Mouse (Mus musculus) layer of hippocampus, adult 8-10 months (tissue): ENCODE measurements around the gene Pkmyt1. TPM values are rescaled to one million over a fixed set of nuclear protein-coding genes. Genes with fewer than 3 reads are reported as not detected.

Experiments used
- DNase-seq, 2 experiments: peaks; one replicate each; pipeline ENCODE4 v3.0.0; 2022; ENCODE audit warnings: low spot score in 2 of 2
- total RNA-seq, 4 experiments: library from RNA; stranded (reverse); gene quantifications; 2 replicates each; pipeline ENCODE4 v1.2.4; 2022

Pkmyt1 gene
- total RNA-seq, 4 experiments from 2014 or later = 4.3 to 5.2 (median 4.7) TPM

GRCm38 (mm10) chr17:23721886-23722285, 4.2 kb upstream of the Pkmyt1 start:
- DNase-seq = no peak

DNA sequence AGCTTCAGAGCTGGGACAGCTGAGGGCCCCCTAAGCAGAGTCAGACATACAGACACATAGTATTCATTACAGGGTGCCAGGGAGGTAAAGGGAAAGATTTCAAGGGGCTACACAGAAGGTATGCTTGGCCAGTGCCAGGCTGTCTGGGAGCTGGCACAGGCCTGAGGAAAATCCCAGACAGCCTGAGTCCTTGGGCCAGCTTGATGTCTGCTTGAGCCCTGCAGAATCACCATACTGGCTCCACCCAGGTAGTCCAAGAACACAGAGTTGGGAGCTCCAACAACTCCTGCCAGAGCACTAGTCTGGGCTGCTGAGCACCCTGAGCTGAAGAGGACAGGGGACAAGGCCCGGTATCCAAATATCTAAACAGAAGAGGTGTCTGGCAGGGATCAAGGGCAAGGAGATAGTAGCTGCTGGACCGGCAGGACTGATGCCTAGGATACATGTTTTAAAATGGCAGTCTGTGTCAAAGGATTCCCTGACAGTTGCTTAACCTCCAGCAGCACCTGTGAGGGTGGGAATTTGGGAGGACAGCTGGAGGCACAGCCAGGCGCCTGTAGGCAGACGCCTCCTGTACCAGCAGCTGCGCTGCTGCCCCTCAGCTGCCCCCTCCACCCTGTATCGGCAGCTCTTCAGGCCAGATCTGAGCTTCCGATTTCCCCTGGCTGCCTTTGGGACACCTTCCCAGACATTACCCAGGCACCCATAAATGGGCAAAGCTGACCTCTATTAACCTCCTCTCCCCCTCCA, 3.6 kb upstream of the Pkmyt1 start, which contains the start of gene 1520401A03Rik:
TSS of gene 1520401A03Rik (minus strand) at position 408 of the 750 bp plus-strand sequence.
- DNase-seq = no peak

GRCm38 (mm10) chr17:23725477-23725876, 659 bp upstream of the Pkmyt1 start:
- DNase-seq = no peak

DNA sequence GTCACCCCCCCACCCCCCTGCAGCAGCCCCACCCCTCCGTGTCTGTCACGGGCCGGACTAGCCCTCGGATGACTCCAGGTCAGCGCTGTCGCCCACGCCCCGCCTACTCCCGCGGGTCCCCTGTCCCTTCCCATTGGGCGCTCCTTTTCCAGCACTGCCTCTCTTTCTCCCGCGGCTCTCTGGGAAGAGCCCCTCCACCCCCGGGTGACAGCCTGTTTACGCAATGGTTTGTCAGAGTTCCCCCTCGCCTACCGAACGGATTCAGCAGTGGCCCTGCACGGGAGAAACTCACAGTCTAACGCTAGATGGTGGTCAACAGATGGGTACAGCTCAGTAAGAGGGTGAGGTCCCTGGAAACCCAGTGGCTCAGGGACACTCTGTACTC, 614 bp downstream of the Pkmyt1 start:
- no peak for DNase-seq

GRCm38 (mm10) chr17:23730441-23730840, 4.3 kb downstream of the Pkmyt1 start:
- DNase-seq = no peak

DNA sequence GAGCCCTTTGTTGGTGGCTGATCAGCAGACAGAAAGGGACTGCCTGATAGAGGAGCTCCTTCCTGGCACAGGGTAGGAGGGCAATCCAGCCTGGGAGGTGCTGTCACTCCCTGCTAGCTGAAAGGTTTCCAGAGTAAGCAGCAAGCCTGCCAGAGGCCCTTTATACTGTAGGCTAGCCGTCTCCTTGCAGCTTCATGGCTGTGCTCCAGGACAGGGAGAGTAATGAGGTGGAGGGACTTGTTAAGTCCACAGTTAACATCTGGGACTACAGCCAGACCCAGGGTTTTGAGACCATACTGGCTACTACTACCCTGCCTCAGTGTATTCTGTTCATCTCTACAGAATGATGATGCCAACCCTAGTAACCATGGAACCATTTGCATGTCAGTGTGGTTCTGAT, 8.2 kb downstream of the Pkmyt1 start:
- no peak for DNase-seq

GRCm38 (mm10) chr17:23737493-23738445, 11.6 kb downstream of the Pkmyt1 start:
- DNase-seq = no peak

GRCm38 (mm10) chr17:23738836-23739201, 12.7 kb downstream of the Pkmyt1 start:
- no peak for DNase-seq

DNA sequence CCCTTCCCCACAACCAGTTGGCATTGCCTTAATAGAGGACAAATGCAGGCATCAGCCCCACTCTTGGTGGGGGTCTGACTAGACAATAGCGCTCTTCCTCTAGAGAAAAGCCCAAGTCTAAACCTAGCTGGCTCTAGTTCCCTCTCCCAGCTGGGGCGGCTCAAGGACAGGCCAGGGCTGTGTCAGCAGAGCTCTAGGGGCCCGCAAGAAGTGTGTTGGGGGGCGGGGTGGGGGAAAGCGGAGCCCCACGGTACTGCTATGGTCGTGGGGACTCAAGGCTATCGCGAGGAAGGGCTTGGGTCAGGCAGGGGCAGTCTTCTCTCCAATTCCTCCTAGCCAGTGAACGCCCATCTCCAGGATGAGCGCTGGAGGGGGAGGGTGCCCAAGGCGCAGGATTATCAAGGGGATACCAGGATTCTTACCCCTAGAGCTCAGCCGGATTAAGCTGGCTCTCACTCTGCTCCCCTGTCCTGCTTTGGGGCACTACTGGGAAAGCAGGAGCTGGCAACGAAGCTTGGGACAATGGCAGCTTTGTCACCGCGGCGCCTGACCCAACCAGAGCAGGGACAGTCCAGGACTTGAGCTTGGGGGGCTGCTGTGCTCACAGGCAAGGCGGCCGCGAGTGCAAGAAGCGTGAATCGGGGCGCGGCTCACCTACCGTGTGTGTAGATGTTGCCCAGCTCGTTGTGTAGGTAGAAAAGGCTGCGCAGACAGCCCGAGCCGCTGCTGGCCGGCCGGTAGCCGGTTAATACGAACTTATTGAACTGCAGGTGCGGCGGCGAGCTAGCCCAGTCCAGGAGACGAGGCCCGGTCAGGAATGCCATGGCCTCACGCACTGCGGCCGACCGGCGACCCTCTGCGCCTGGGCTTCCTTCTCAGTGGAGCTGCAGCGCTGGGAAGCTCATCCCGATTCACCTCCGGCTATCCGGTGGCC, 13.3 kb downstream of the Pkmyt1 start:
- DNase-seq = no peak

GRCm38 (mm10) chr17:23740136-23740584, 14.0 kb downstream of the Pkmyt1 start:
- peak; percentile 89 to 91 for DNase-seq

GRCm38 (mm10) chr17:23740598-23741021, 14.5 kb downstream of the Pkmyt1 start, which contains the start of gene Paqr4:
Gene Paqr4, minus strand, starts transcription at chr17:23740867.
- DNase-seq = no peak

DNA sequence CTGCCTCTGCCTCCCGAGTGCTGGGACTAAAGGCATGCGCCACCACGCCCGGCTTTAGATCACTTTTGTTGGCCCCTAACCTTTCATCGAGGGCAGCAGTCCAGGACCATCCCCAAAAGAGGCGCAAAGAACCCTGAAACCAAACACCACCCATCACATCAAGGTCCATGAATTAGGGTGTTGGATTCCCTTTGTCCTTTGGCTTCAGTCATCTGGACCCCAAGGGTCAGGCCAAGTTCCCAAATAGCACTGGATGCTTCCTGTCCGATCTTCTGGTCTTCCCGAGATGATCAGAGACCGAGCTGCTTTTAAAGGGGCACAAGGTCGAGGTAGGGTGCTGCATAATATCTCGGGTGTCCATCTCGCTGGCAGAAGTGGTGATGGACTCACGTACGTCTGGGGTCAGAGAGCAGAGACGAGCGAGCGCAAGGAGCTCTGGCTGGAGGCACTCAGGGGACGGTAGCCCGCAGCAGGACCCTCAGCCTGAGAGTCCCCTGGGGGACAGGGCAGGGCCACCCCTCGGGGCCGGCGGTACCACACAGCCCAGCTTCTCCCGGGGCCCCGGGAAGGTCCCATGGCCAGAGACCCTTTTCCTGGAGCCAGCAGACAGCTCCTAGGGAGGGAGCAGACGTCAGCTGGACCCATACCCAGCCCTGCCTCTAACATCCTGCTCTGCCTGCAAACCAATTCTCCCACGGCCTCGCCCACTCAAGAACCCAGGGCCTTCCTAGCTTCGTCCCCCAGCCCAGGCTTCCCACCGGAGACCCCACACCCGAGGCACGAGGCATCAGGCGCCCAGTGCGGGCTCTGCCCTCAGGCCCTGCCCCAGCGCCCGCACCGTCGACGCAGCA, 15.4 kb downstream of the Pkmyt1 start:
- DNase-seq = no peak

DNA sequence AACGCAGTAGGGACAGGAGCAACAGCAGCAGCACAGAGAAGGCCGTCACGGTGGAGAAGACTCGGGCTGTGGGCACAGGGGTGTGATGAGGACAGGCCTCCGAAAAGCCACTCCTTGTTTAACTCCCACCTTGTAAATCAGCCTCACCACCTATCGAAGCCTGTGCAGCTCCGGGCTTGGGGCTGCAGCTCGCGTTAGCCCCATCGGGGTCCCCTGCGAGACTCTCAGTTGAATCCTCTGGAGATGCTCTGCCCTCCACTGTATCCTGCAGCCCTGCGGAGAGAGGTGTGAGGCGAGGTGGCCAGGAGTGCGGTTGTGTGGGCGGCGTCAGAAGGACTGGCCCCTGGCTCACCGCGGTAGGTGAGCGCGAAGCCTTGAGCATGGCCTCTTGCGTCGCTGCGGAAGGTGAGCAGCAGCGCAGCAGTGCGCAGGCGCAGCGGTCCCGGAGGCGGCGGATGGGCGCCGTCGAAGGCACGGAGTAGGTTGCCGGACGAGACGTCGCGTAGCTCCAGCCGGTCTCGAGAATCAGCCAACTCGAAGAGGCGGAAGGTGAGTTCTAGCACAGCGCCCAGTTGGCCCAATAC, 16.2 kb downstream of the Pkmyt1 start:
- no peak for DNase-seq

GRCm38 (mm10) chr17:23742941-23743340, 16.8 kb downstream of the Pkmyt1 start:
- no peak for DNase-seq

- DNase-seq = no peak
Observed at GRCm38 (mm10) chr17:23744076-23744475, 17.9 kb downstream of the Pkmyt1 start.

- DNase-seq = no peak
Observed at GRCm38 (mm10) chr17:23744651-23745050, 18.5 kb downstream of the Pkmyt1 start.

GRCm38 (mm10) chr17:23745301-23746251, 19.4 kb downstream of the Pkmyt1 start, which contains the start of gene Kremen2:
Gene Kremen2, minus strand, starts transcription at chr17:23745833.
- no peak for DNase-seq

DNA sequence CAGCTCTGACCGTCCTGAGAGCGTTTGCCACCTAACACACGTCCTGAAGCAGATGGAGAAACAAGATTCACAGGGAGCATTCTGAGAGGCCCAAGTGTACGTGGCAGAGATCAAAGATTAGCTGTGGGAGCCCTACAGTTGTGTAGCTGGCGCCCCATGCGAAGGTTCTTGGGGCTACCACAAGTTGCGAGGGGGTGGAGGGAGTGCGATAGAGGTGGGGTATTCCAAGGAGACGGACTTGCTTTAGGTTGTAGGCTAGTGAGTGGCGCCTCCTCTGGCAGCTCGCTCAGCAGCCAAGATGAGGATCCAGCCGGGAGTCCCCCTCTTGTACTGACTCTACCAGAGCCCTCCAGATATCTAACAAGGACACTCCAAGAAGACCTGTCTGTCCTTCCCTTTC, 20.2 kb downstream of the Pkmyt1 start:
- no peak for DNase-seq
